Mouse (Mus musculus) heart, adult 2 months (tissue): ENCODE data around the gene Polr2f.

Experiments
- CTCF ChIP-seq: fragments of 200-600 bp; IDR thresholded peaks from 2 replicates; pipeline ENCODE4 v1.8.1; 2022; ENCODE audit warnings: antibody characterized with exemption, mild to moderate bottlenecking, moderate library complexity
- EP300 ChIP-seq: fragments of 200-500 bp; IDR thresholded peaks from 2 replicates; pipeline ENCODE4 v1.6.1; 2011; ENCODE audit warnings: low read depth, low read length, control low read depth; ENCODE audit not compliant: insufficient read depth
- POLR2A ChIP-seq: fragments of 200-500 bp; IDR thresholded peaks from 2 replicates; pipeline ENCODE4 v1.6.1; 2011; ENCODE audit warnings: mild to moderate bottlenecking, low read depth, low read length, control low read depth; ENCODE audit not compliant: insufficient read depth

DNA sequence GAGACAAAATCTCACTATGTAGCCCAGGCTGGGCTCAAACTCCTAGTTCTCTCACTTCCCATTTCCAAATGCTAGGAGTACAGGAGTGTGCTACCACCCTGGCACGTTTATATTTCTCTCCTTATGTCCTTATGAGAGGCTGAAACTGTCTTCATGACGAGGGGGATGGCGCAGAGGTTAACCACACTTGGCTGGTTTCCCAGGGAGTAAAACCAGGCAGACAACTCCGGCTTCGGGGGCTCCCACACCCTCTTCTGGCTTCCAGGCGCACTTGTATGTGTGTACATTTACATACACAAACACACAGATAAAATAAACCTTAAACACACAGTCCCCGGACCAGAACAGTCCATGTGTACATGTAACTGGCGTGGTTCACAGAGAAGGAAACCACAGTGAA, 3.2 kb downstream of the Polr2f start:
- no peak for TF ChIP-seq CTCF
- TF ChIP-seq POLR2A = no peak
- TF ChIP-seq EP300 = no peak
